Mouse (Mus musculus) small intestine, adult 2 months (tissue): Measurements from ENCODE around the gene Plcb4. TPM values are rescaled to one million over a fixed set of nuclear protein-coding genes. Genes with fewer than 3 reads are reported as not detected.

Experiments
- H3K27ac ChIP-seq: fragments of 200-500 bp; 2 replicates; pipeline ENCODE4 v1.5.1; 2012; ENCODE audit warnings: low read depth, low read length, control low read depth, inconsistent platforms; ENCODE audit not compliant: insufficient read depth
- H3K27me3 ChIP-seq: fragments of 200-500 bp; 2 replicates; pipeline ENCODE4 v1.6.1; 2012; ENCODE audit warnings: mild to moderate bottlenecking, moderate library complexity, low read length, inconsistent platforms; ENCODE audit not compliant: control insufficient read depth, insufficient read depth
- H3K36me3 ChIP-seq: fragments of 200-500 bp; 2 replicates; pipeline ENCODE4 v1.6.1; 2012; ENCODE audit warnings: mild to moderate bottlenecking, low read length, control low read depth, inconsistent platforms; ENCODE audit not compliant: control insufficient read depth, insufficient read depth
- H3K4me1 ChIP-seq: fragments of 200-500 bp; 2 replicates; pipeline ENCODE4 v1.6.1; 2012; ENCODE audit warnings: low read length, inconsistent platforms, mixed read lengths; ENCODE audit not compliant: control insufficient read depth, insufficient read depth, insufficient read length
- H3K4me3 ChIP-seq: fragments of 200-500 bp; 2 replicates; pipeline ENCODE4 v1.5.1; 2012; ENCODE audit warnings: low read depth, mild to moderate bottlenecking, control low read depth, inconsistent platforms, low read length, moderate library complexity
- CTCF ChIP-seq: fragments of 200-500 bp; IDR thresholded peaks from 2 replicates; pipeline ENCODE4 v1.5.1; 2012; ENCODE audit warnings: low read depth, mild to moderate bottlenecking, control low read depth, inconsistent platforms, low read length, moderate library complexity, mixed read lengths; ENCODE audit not compliant: insufficient replicate concordance, insufficient read length; ENCODE audit errors: extremely low read depth
- POLR2A ChIP-seq: fragments of 200-500 bp; IDR thresholded peaks from 2 replicates; pipeline ENCODE4 v1.6.1; 2012; ENCODE audit warnings: low read depth, mild to moderate bottlenecking, control low read depth, inconsistent platforms, low read length, moderate library complexity
- WGBS: fragments of 180-500 bp; shearing (Covaris S2); methylation state at CpG from one replicate; pipeline ENCODE4 v1.1.7; 2018; 5-methylcytosine and 5-hydroxymethylcytosine counted together
- polyA plus RNA-seq: library from polyadenylated mRNA; depleted of rRNA; stranded (reverse); fragments of >200 nt; gene quantifications from 2 replicates; pipeline ENCODE4 v1.2.3, GENCODE M21; 2012; rRNA removed

Plcb4 gene
- polyA plus RNA-seq, result 1.7 and 1.9 TPM in 2 replicates

- TF ChIP-seq CTCF (no peak), POLR2A (peak; percentile 48; the same call in 1 of the 2 replicates)
- Histone ChIP-seq H3K27me3 (peaks cover 7% of the 10 kb centered on the region; the same call in 1 of the 2 replicates), H3K4me1 (no peaks in the 10 kb centered on the region), H3K27ac (peak within 1 kb of the TSS; percentile 46), H3K36me3 (no peaks in the 10 kb centered on the region), H3K4me3 (peak within 1 kb of the TSS; percentile 65)
- WGBS, result 1% methylated on average over 71 of the region's 71 CpGs
Observed at GRCm38 (mm10) chr2:135658486-135659390, at the start of gene Plcb4. TSS of gene Plcb4 (plus strand) at chr2:135659011.

GRCm38 (mm10) chr2:135614651-135615261 lies 44.1 kb upstream of the Plcb4 start:
- Histone ChIP-seq H3K27me3 (no peaks in the 10 kb centered on the region), H3K36me3 (no peaks in the 10 kb centered on the region), H3K27ac (no peak overlapping the region), H3K4me3 (no peak overlapping the region), H3K4me1 (no peaks in the 10 kb centered on the region)
- TF ChIP-seq CTCF, result no peak
- TF ChIP-seq POLR2A, result no peak
- 56% methylated on average over 4 of the region's 4 CpGs for WGBS

- H3K27me3 ChIP-seq, result no peaks in the 10 kb centered on the region
- no peaks in the 10 kb centered on the region for H3K4me1 ChIP-seq
- H3K36me3 ChIP-seq, result no peaks in the 10 kb centered on the region
- whole genome bisulfite sequencing, result 70% methylated on average over 1 of the region's 1 CpGs
- TF ChIP-seq CTCF (no peak), POLR2A (no peak)
- no peak overlapping the region for H3K27ac ChIP-seq
- H3K4me3 ChIP-seq, result no peak overlapping the region
Observed at GRCm38 (mm10) chr2:135616090-135616489, 42.7 kb upstream of the Plcb4 start.

- no peak for TF ChIP-seq CTCF
- no peak for TF ChIP-seq POLR2A
Observed at GRCm38 (mm10) chr2:135618551-135618950, 40.3 kb upstream of the Plcb4 start.

GRCm38 (mm10) chr2:135619956-135620355 lies 38.9 kb upstream of the Plcb4 start:
- no peak for TF ChIP-seq POLR2A
- TF ChIP-seq CTCF, result no peak

More at GRCm38 (mm10) chr2:135618551-135618950, 40.3 kb upstream of the Plcb4 start:
- Histone ChIP-seq H3K27ac (no peak overlapping the region), H3K36me3 (no peaks in the 10 kb centered on the region), H3K27me3 (no peaks in the 10 kb centered on the region), H3K4me1 (no peaks in the 10 kb centered on the region), H3K4me3 (no peak overlapping the region)

GRCm38 (mm10) chr2:135627821-135628220 lies 31.0 kb upstream of the Plcb4 start:
- Histone ChIP-seq H3K27ac (no peak overlapping the region), H3K36me3 (no peaks in the 10 kb centered on the region), H3K4me1 (no peaks in the 10 kb centered on the region), H3K4me3 (no peak overlapping the region), H3K27me3 (no peaks in the 10 kb centered on the region)
- WGBS, result 82% methylated on average over 2 of the region's 2 CpGs
- TF ChIP-seq POLR2A (no peak), CTCF (no peak)

More at GRCm38 (mm10) chr2:135619956-135620355, 38.9 kb upstream of the Plcb4 start:
- H3K4me1 ChIP-seq, result no peaks in the 10 kb centered on the region
- no peaks in the 10 kb centered on the region for H3K27me3 ChIP-seq
- H3K27ac ChIP-seq, result no peak overlapping the region
- no peak overlapping the region for H3K4me3 ChIP-seq
- 19% methylated on average over 2 of the region's 2 CpGs for WGBS
- no peaks in the 10 kb centered on the region for H3K36me3 ChIP-seq

GRCm38 (mm10) chr2:135637227-135637626 lies 21.6 kb upstream of the Plcb4 start:
- no peaks in the 10 kb centered on the region for H3K4me1 ChIP-seq
- H3K27ac ChIP-seq, result no peak overlapping the region
- H3K36me3 ChIP-seq, result no peaks in the 10 kb centered on the region
- WGBS, result 86% methylated on average over 2 of the region's 2 CpGs
- H3K27me3 ChIP-seq, result no peaks in the 10 kb centered on the region
- no peak overlapping the region for H3K4me3 ChIP-seq
- TF ChIP-seq POLR2A (no peak), CTCF (no peak)
